Mouse (Mus musculus) heart, embryonic 13.5 days (tissue): ENCODE results near the gene Ice2. TPM values are rescaled to one million over a fixed set of nuclear protein-coding genes. Genes with fewer than 3 reads are reported as not detected.

Experiments
- ATAC-seq: fragments of 200-750 bp; cut with Nextera tagmentation; 2 replicates; pipeline ENCODE4 v1.8.0; 2017; ENCODE audit warnings: moderate TSS enrichment; ENCODE audit not compliant: insufficient number of reproducible peaks, low FRiP score, low TSS enrichment; ENCODE audit errors: extremely low read depth
- H3K27ac ChIP-seq: fragments of 300-500 bp; sonication (generic); replicated peaks from 2 replicates; pipeline ENCODE4 v1.5.1; 2015; ENCODE audit warnings: moderate library complexity, mild to moderate bottlenecking, inconsistent platforms
- H3K27me3 ChIP-seq: fragments of 300-500 bp; sonication (generic); replicated peaks from 2 replicates; pipeline ENCODE4 v1.6.1; 2015; ENCODE audit warnings: mild to moderate bottlenecking, inconsistent platforms
- H3K36me3 ChIP-seq: fragments of 300-500 bp; sonication (generic); 2 replicates; pipeline ENCODE4 v1.6.1; 2015; ENCODE audit warnings: mild to moderate bottlenecking, inconsistent platforms
- H3K4me1 ChIP-seq: fragments of 300-500 bp; sonication (generic); 2 replicates; pipeline ENCODE4 v1.6.1; 2015; ENCODE audit warnings: inconsistent platforms
- H3K4me2 ChIP-seq: fragments of 300-500 bp; sonication (generic); 2 replicates; pipeline ENCODE4 v1.6.1; 2015; ENCODE audit warnings: inconsistent platforms, mild to moderate bottlenecking, moderate library complexity
- H3K4me3 ChIP-seq: fragments of 300-500 bp; sonication (generic); 2 replicates; pipeline ENCODE4 v1.5.1; 2015; ENCODE audit warnings: moderate library complexity, mild to moderate bottlenecking, inconsistent platforms
- H3K9ac ChIP-seq: fragments of 300-500 bp; sonication (generic); 2 replicates; pipeline ENCODE4 v1.6.1; 2015; ENCODE audit warnings: inconsistent platforms, mild to moderate bottlenecking, moderate library complexity
- H3K9me3 ChIP-seq: fragments of 300-500 bp; sonication (generic); 2 replicates; pipeline ENCODE4 v1.6.1; 2016; ENCODE audit warnings: inconsistent platforms
- WGBS: fragments of 180-500 bp; shearing (Covaris S2); methylation state at CpG from one replicate; pipeline ENCODE4 v1.1.7; 2015; ENCODE audit warnings: mixed read lengths; 5-methylcytosine and 5-hydroxymethylcytosine counted together
- polyA plus RNA-seq: library from polyadenylated mRNA; unstranded; fragments of >200 nt; fragmentation: Nextera tagmentation; extraction: Ambion mirVana; gene quantifications from 2 replicates; pipeline ENCODE4 v1.2.1, GENCODE M21; 2015

Ice2 gene
- polyA plus RNA-seq, 1 experiment from 2014 or later, result 10.7 TPM

GRCm38 (mm10) chr9:69459876-69460275 lies 62.2 kb downstream of the Ice2 start:
- 0 out of 2 replicates have a peak overlapping the region, but pooled peaks have one; percentile 88 for H3K27ac ChIP-seq
- peaks cover 44% of the 10 kb centered on the region for H3K36me3 ChIP-seq
- 81% methylated on average over 7 of the region's 7 CpGs for WGBS
- H3K27me3 ChIP-seq, result no peaks in the 10 kb centered on the region
- peaks cover 69% of the 10 kb centered on the region for H3K4me1 ChIP-seq
- no peak overlapping the region for H3K4me3 ChIP-seq
- H3K4me2 ChIP-seq, result no peak overlapping the region
- ATAC-seq, result no peak
- H3K9me3 ChIP-seq, result no peaks in the 10 kb centered on the region
- no peak overlapping the region for H3K9ac ChIP-seq

- H3K27me3 ChIP-seq, result no peaks in the 10 kb centered on the region
- H3K4me3 ChIP-seq, result no peak overlapping the region
- no peak overlapping the region for H3K4me2 ChIP-seq
- WGBS, result 57% methylated on average over 2 of the region's 2 CpGs
- ATAC-seq, result no peak
- no peak overlapping the region for H3K9ac ChIP-seq
- H3K4me1 ChIP-seq, result peaks cover 69% of the 10 kb centered on the region
- no peak overlapping the region for H3K27ac ChIP-seq
- peaks cover 70% of the 10 kb centered on the region for H3K36me3 ChIP-seq
- H3K9me3 ChIP-seq, result no peaks in the 10 kb centered on the region
Measured at GRCm38 (mm10) chr9:69463046-69463445, 65.3 kb downstream of the Ice2 start.

GRCm38 (mm10) chr9:69464109-69464756 lies 66.5 kb downstream of the Ice2 start:
- 80% methylated on average over 6 of the region's 6 CpGs for WGBS
- Histone ChIP-seq H3K27me3 (no peaks in the 10 kb centered on the region), H3K4me2 (no peak overlapping the region), H3K4me3 (no peak overlapping the region), H3K9me3 (no peaks in the 10 kb centered on the region), H3K27ac (no peak overlapping the region), H3K36me3 (peaks cover 78% of the 10 kb centered on the region), H3K4me1 (peaks cover 67% of the 10 kb centered on the region), H3K9ac (no peak overlapping the region)
- no peak for ATAC-seq

GRCm38 (mm10) chr9:69466098-69466497 lies 68.4 kb downstream of the Ice2 start:
- Histone ChIP-seq H3K9me3 (no peaks in the 10 kb centered on the region), H3K4me2 (no peak overlapping the region), H3K4me3 (no peak overlapping the region), H3K27me3 (no peaks in the 10 kb centered on the region), H3K9ac (no peak overlapping the region), H3K4me1 (peaks cover 73% of the 10 kb centered on the region), H3K27ac (peak overlapping the region; percentile 50; the same call in 1 of the 2 replicates), H3K36me3 (peaks cover 81% of the 10 kb centered on the region)
- no peak for ATAC-seq
- 66% methylated on average over 4 of the region's 4 CpGs for WGBS

- H3K4me2 ChIP-seq, result no peak overlapping the region
- peaks cover 85% of the 10 kb centered on the region for H3K4me1 ChIP-seq
- no peaks in the 10 kb centered on the region for H3K27me3 ChIP-seq
- H3K4me3 ChIP-seq, result no peak overlapping the region
- H3K27ac ChIP-seq, result peak overlapping the region; percentile 34
- no peak overlapping the region; the same call in 1 of the 2 replicates for H3K9ac ChIP-seq
- 60% methylated on average over 10 of the region's 10 CpGs for WGBS
- peaks cover 78% of the 10 kb centered on the region for H3K36me3 ChIP-seq
- ATAC-seq, result no peak
- no peaks in the 10 kb centered on the region for H3K9me3 ChIP-seq
Measured at GRCm38 (mm10) chr9:69467310-69467939, 69.7 kb downstream of the Ice2 start.

- peak overlapping the region; percentile 33; the same call in 1 of the 2 replicates for H3K9ac ChIP-seq
- WGBS, result 7% methylated on average over 9 of the region's 9 CpGs
- H3K27me3 ChIP-seq, result no peaks in the 10 kb centered on the region
- peak overlapping the region; percentile 29; the same call in 1 of the 2 replicates for H3K4me2 ChIP-seq
- peaks cover 93% of the 10 kb centered on the region for H3K4me1 ChIP-seq
- no peaks in the 10 kb centered on the region for H3K9me3 ChIP-seq
- H3K27ac ChIP-seq, result peak overlapping the region; percentile 92
- peak; percentile 34; the same call in 1 of the 2 replicates for ATAC-seq
- no peak overlapping the region for H3K4me3 ChIP-seq
- H3K36me3 ChIP-seq, result peaks cover 81% of the 10 kb centered on the region
Measured at GRCm38 (mm10) chr9:69468991-69469390, 71.3 kb downstream of the Ice2 start.

GRCm38 (mm10) chr9:69470362-69470761 lies 72.7 kb downstream of the Ice2 start:
- Histone ChIP-seq H3K27ac (peak overlapping the region; percentile 92), H3K9me3 (no peaks in the 10 kb centered on the region), H3K4me2 (peak overlapping the region; percentile 47), H3K4me3 (no peak overlapping the region), H3K27me3 (no peaks in the 10 kb centered on the region), H3K36me3 (peaks cover 77% of the 10 kb centered on the region), H3K9ac (peak overlapping the region; percentile 52), H3K4me1 (peaks cover 89% of the 10 kb centered on the region)
- 55% methylated on average over 5 of the region's 5 CpGs for WGBS
- ATAC-seq, result no peak

GRCm38 (mm10) chr9:69470921-69471320 lies 73.2 kb downstream of the Ice2 start:
- H3K4me2 ChIP-seq, result peak overlapping the region; percentile 47
- H3K9ac ChIP-seq, result peak overlapping the region; percentile 52
- no peaks in the 10 kb centered on the region for H3K27me3 ChIP-seq
- 10% methylated on average over 6 of the region's 6 CpGs for WGBS
- peak overlapping the region; percentile 92 for H3K27ac ChIP-seq
- peaks cover 76% of the 10 kb centered on the region for H3K36me3 ChIP-seq
- no peak overlapping the region for H3K4me3 ChIP-seq
- H3K9me3 ChIP-seq, result no peaks in the 10 kb centered on the region
- H3K4me1 ChIP-seq, result peaks cover 87% of the 10 kb centered on the region
- peak; percentile 60; the same call in 1 of the 2 replicates for ATAC-seq

GRCm38 (mm10) chr9:69472724-69473123 lies 75.0 kb downstream of the Ice2 start:
- H3K4me2 ChIP-seq, result peak overlapping the region; percentile 8; the same call in 1 of the 2 replicates
- 18% methylated on average over 6 of the region's 6 CpGs for WGBS
- H3K4me1 ChIP-seq, result peaks cover 86% of the 10 kb centered on the region
- H3K36me3 ChIP-seq, result peaks cover 75% of the 10 kb centered on the region
- 0 out of 2 replicates have a peak, but pooled peaks have one; percentile 26 for ATAC-seq
- 0 out of 2 replicates have a peak overlapping the region, but pooled peaks have one; percentile 12 for H3K9ac ChIP-seq
- no peaks in the 10 kb centered on the region for H3K27me3 ChIP-seq
- no peaks in the 10 kb centered on the region for H3K9me3 ChIP-seq
- no peak overlapping the region for H3K4me3 ChIP-seq
- H3K27ac ChIP-seq, result peak overlapping the region; percentile 92

GRCm38 (mm10) chr9:69475873-69476272 lies 78.2 kb downstream of the Ice2 start:
- 60% methylated on average over 6 of the region's 6 CpGs for WGBS
- Histone ChIP-seq H3K4me2 (no peak overlapping the region), H3K36me3 (peaks cover 80% of the 10 kb centered on the region), H3K27me3 (no peaks in the 10 kb centered on the region), H3K27ac (no peak overlapping the region; the same call in 1 of the 2 replicates), H3K4me1 (peaks cover 80% of the 10 kb centered on the region), H3K9ac (no peak overlapping the region; the same call in 1 of the 2 replicates), H3K9me3 (no peaks in the 10 kb centered on the region), H3K4me3 (no peak overlapping the region)
- ATAC-seq, result no peak

- H3K27ac ChIP-seq, result peak overlapping the region; percentile 86
- peak overlapping the region; percentile 60 for H3K9ac ChIP-seq
- peaks cover 85% of the 10 kb centered on the region for H3K36me3 ChIP-seq
- H3K4me3 ChIP-seq, result no peak overlapping the region
- H3K27me3 ChIP-seq, result no peaks in the 10 kb centered on the region
- H3K4me2 ChIP-seq, result no peak overlapping the region
- 50% methylated on average over 14 of the region's 14 CpGs for WGBS
- no peak for ATAC-seq
- H3K9me3 ChIP-seq, result no peaks in the 10 kb centered on the region
- H3K4me1 ChIP-seq, result peaks cover 72% of the 10 kb centered on the region
Measured at GRCm38 (mm10) chr9:69477195-69477823, 79.6 kb downstream of the Ice2 start.
